Mouse (Mus musculus) cortical plate, adult 2 months (tissue): ENCODE results near the gene Plac9a.

ENCODE experiments used
- CTCF ChIP-seq: fragments of 200-500 bp; IDR thresholded peaks from 2 replicates; pipeline ENCODE4 v1.5.1; 2011; ENCODE audit warnings: mild to moderate bottlenecking, control low read depth, low read length; ENCODE audit not compliant: insufficient read depth; ENCODE audit errors: extremely low read depth
- POLR2A ChIP-seq: fragments of 200-500 bp; IDR thresholded peaks from 2 replicates; pipeline ENCODE4 v1.6.1; 2011; ENCODE audit warnings: mild to moderate bottlenecking, low read length, control low read depth; ENCODE audit not compliant: insufficient read depth; ENCODE audit errors: extremely low read depth

- TF ChIP-seq CTCF (no peak), POLR2A (no peak)
Observed at GRCm38 (mm10) chr14:25853295-25853694, 49.6 kb downstream of the Plac9a start.
